Mouse (Mus musculus) cortical plate, adult 2 months (tissue): ENCODE measurements around the gene Caln1. TPM values are rescaled to one million over a fixed set of nuclear protein-coding genes. Genes with fewer than 3 reads are reported as not detected.

ENCODE experiments used
- H3K27ac ChIP-seq: fragments of 200-500 bp; 2 replicates; pipeline ENCODE4 v1.5.1; 2012; ENCODE audit warnings: low read length, control low read depth, inconsistent platforms; ENCODE audit not compliant: insufficient read depth
- H3K4me1 ChIP-seq: fragments of 200-500 bp; 2 replicates; pipeline ENCODE4 v1.6.1; 2011; ENCODE audit warnings: low read length; ENCODE audit not compliant: control insufficient read depth, insufficient read depth
- H3K4me3 ChIP-seq: fragments of 200-500 bp; 2 replicates; pipeline ENCODE4 v1.5.1; 2011; ENCODE audit warnings: mild to moderate bottlenecking, low read length, control low read depth; ENCODE audit not compliant: insufficient read depth
- CTCF ChIP-seq: fragments of 200-500 bp; IDR thresholded peaks from 2 replicates; pipeline ENCODE4 v1.5.1; 2011; ENCODE audit warnings: mild to moderate bottlenecking, control low read depth, low read length; ENCODE audit not compliant: insufficient read depth; ENCODE audit errors: extremely low read depth
- POLR2A ChIP-seq: fragments of 200-500 bp; IDR thresholded peaks from 2 replicates; pipeline ENCODE4 v1.6.1; 2011; ENCODE audit warnings: mild to moderate bottlenecking, low read length, control low read depth; ENCODE audit not compliant: insufficient read depth; ENCODE audit errors: extremely low read depth
- polyA plus RNA-seq: library from polyadenylated mRNA; depleted of rRNA; stranded (reverse); fragments of >200 nt; gene quantifications from 2 replicates; pipeline ENCODE4 v1.2.3, GENCODE M21; 2012

Gene Caln1
- polyA plus RNA-seq, 1 experiment, result 48.6 TPM

- no peak overlapping the region for H3K4me3 ChIP-seq
- TF ChIP-seq POLR2A (no peak), CTCF (no peak)
- H3K27ac ChIP-seq, result no peak overlapping the region
- H3K4me1 ChIP-seq, result peaks cover 2% of the 10 kb centered on the region; the same call in 1 of the 2 replicates
Observed at GRCm38 (mm10) chr5:130757517-130757916, 388.3 kb downstream of the Caln1 start.

GRCm38 (mm10) chr5:130765784-130766183 lies 396.5 kb downstream of the Caln1 start:
- no peak for TF ChIP-seq CTCF
- no peak for TF ChIP-seq POLR2A
- no peak overlapping the region for H3K27ac ChIP-seq
- peaks cover 2% of the 10 kb centered on the region; the same call in 1 of the 2 replicates for H3K4me1 ChIP-seq
- H3K4me3 ChIP-seq, result no peak overlapping the region

DNA sequence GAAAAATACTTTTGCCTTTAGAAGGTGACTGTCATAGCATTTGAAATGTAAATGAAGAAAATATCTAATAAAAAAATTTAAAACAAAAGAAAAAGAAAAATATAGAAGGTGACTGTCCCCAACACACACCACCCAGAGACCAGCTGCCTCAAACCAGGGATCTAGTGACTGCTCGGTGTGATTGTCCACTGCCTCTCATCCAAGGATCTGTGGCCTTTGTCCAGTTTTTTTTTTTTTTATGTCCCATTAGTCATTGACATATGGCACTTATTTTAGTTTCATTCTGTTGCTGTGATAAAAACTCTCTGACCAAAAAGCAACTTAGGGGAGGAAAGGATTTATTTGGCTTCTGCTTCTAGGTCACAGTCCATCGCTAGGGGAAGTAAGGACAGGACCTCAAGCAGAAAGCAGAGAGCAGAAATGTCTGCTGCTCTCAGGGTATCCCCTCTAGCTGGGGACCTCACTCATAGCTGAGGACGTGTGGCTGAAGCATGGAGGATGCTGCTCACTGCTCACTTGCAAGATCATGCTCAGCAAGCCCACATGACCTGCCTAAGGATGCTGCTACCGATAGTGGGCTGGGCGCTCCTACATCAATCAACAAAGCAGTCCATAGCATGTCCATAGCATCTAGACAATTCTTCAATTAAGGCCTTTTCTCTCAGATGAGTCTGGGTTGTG lies 401.9 kb downstream of the Caln1 start:
- H3K4me1 ChIP-seq, result peaks cover 2% of the 10 kb centered on the region; the same call in 1 of the 2 replicates
- H3K4me3 ChIP-seq, result no peak overlapping the region
- no peak for TF ChIP-seq POLR2A
- no peak for TF ChIP-seq CTCF
- no peak overlapping the region for H3K27ac ChIP-seq

- TF ChIP-seq CTCF (no peak), POLR2A (no peak)
- Histone ChIP-seq H3K4me1 (peaks cover 3% of the 10 kb centered on the region; the same call in 1 of the 2 replicates), H3K4me3 (no peak overlapping the region), H3K27ac (no peak overlapping the region)
Observed at GRCm38 (mm10) chr5:130772491-130772890, 403.2 kb downstream of the Caln1 start.

- no peak overlapping the region for H3K4me3 ChIP-seq
- TF ChIP-seq POLR2A (no peak), CTCF (no peak)
- H3K4me1 ChIP-seq, result peaks cover 4% of the 10 kb centered on the region; the same call in 1 of the 2 replicates
- no peak overlapping the region for H3K27ac ChIP-seq
Observed at GRCm38 (mm10) chr5:130774946-130775345, 405.7 kb downstream of the Caln1 start.

- H3K27ac ChIP-seq, result peak overlapping the region; percentile 39; the same call in 1 of the 2 replicates
- H3K4me1 ChIP-seq, result peaks cover 5% of the 10 kb centered on the region; the same call in 1 of the 2 replicates
- TF ChIP-seq CTCF (no peak), POLR2A (no peak)
- H3K4me3 ChIP-seq, result no peak overlapping the region
Observed at GRCm38 (mm10) chr5:130792755-130793452, 423.6 kb downstream of the Caln1 start.

DNA sequence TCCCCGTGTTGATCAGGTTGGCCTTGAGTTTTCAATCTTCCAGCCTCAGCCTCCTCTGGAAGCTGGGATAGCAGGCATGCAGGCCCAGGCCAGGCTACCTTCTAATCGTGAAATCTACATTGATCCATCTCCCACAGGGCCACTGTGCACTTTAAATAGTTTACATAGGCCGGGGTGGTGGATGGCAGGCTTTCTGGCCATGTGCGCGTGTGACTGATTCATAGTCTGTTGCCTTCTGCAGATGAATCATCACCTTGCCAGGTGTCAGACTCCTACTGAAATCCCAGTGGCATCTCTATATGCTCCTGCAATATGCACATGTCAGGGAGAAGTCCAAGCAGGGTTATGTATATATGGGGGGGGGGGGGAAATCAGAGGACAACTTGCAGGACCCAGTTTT lies 428.5 kb downstream of the Caln1 start:
- Histone ChIP-seq H3K27ac (peak overlapping the region; percentile 6; the same call in 1 of the 2 replicates), H3K4me1 (peaks cover 5% of the 10 kb centered on the region; the same call in 1 of the 2 replicates), H3K4me3 (no peak overlapping the region)
- TF ChIP-seq CTCF (no peak), POLR2A (no peak)

DNA sequence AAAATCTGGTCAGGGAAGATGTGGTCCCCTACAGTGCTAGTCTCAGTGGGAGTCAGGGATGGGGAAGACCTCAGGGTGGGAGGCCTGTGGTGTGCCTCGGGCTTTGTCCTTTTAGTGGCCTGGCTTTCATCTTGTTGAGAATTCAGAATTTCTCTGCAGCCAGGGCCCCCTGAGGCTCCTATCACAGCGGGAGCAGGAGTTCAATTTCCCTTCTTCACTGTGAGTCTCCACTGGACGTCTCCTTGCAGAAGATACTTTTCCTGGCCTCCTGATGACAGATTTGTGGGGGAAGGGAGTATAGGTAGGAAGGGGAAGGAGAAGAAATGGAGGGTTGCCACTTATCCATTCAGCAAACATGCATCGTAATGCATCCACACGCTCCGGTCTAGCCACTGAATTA lies 441.1 kb downstream of the Caln1 start:
- Histone ChIP-seq H3K27ac (no peak overlapping the region), H3K4me1 (peaks cover 4% of the 10 kb centered on the region; the same call in 1 of the 2 replicates), H3K4me3 (no peak overlapping the region)
- TF ChIP-seq CTCF, result no peak
- TF ChIP-seq POLR2A, result no peak

DNA sequence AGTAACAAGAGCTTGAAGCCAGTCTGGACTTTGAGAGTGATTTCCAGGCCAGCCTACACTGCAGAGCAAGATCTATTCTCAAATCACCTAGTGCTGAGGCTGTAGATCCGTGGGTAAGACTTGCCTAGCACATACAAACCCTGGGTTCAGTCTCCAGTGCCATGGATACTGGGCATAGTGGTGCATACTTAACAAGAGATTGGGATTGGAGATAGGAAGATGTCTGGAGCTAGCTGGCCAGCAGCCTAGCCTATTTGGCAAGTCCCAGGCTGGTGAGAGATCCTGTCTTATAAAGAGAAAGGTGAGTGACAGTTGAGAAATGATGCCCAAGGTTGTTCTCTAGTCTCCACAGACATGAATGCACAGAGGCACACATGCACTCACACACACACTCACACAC lies 441.6 kb downstream of the Caln1 start:
- H3K4me3 ChIP-seq, result no peak overlapping the region

GRCm38 (mm10) chr5:130811266-130811665 lies 442.0 kb downstream of the Caln1 start:
- Histone ChIP-seq H3K27ac (no peak overlapping the region), H3K4me3 (no peak overlapping the region), H3K4me1 (peaks cover 5% of the 10 kb centered on the region)
- TF ChIP-seq POLR2A, result no peak
- peak; percentile 58 for TF ChIP-seq CTCF

More for the DNA sequence above, 441.6 kb downstream of the Caln1 start:
- TF ChIP-seq POLR2A (no peak), CTCF (no peak)
- Histone ChIP-seq H3K27ac (no peak overlapping the region), H3K4me1 (peaks cover 5% of the 10 kb centered on the region)
